Mouse (Mus musculus): ENCODE results near the gene Gng12.

- TF ChIP-seq EP300 (IDR thresholded peaks at IDR 0.05; ENCODE audit: low read depth) (no peak), CTCF (IDR thresholded peaks at IDR 0.05; ENCODE audit: low read depth) (no peak)
These were observed at the start of gene Gng12 for GRCm38 (mm10) chr6:66896119-66896920.

All from liver, embryonic 14.5 days (tissue).